Mouse (Mus musculus) liver, adult 2 months (tissue): ENCODE measurements around the gene Rnf26. TPM values are rescaled to one million over a fixed set of nuclear protein-coding genes. Genes with fewer than 3 reads are reported as not detected.

Experiments used
- DNase-seq: peaks from one replicate; pipeline ENCODE4 v3.0.0-alpha.2; 2011; ENCODE audit warnings: low read depth, low spot score; ENCODE audit errors: extremely low read depth
- H3K27ac ChIP-seq: fragments of 200-500 bp; replicated peaks from 2 replicates; pipeline ENCODE4 v1.5.1; 2012; ENCODE audit warnings: low read depth, mild to moderate bottlenecking, control low read depth, inconsistent platforms, low read length; ENCODE audit not compliant: insufficient read depth
- H3K27me3 ChIP-seq: fragments of 200-500 bp; 2 replicates; pipeline ENCODE4 v1.6.1; 2012; ENCODE audit warnings: mild to moderate bottlenecking, moderate library complexity, low read length, inconsistent platforms; ENCODE audit not compliant: control insufficient read depth, insufficient read depth
- H3K36me3 ChIP-seq: fragments of 200-500 bp; 2 replicates; pipeline ENCODE4 v1.6.1; 2012; ENCODE audit warnings: low read length, inconsistent platforms; ENCODE audit not compliant: control insufficient read depth, insufficient read depth
- H3K4me1 ChIP-seq: fragments of 200-500 bp; 2 replicates; pipeline ENCODE4 v1.6.1; 2011; ENCODE audit warnings: low read length; ENCODE audit not compliant: control insufficient read depth, insufficient read depth
- H3K4me3 ChIP-seq: fragments of 200-500 bp; 2 replicates; pipeline ENCODE4 v1.5.1; 2011; ENCODE audit warnings: low read depth, mild to moderate bottlenecking, control low read depth, low read length, moderate library complexity; ENCODE audit not compliant: insufficient read depth
- H3K79me2 ChIP-seq: fragments of 200-500 bp; 2 replicates; pipeline ENCODE4 v1.6.1; 2012; ENCODE audit warnings: inconsistent platforms, mild to moderate bottlenecking, low read length, moderate library complexity; ENCODE audit not compliant: control insufficient read depth, insufficient read depth
- H3K9ac ChIP-seq: fragments of 200-500 bp; 2 replicates; pipeline ENCODE4 v1.6.1; 2012; ENCODE audit warnings: low read depth, mild to moderate bottlenecking, control low read depth, inconsistent platforms, low read length
- CTCF ChIP-seq: fragments of 200-500 bp; IDR thresholded peaks from 2 replicates; pipeline ENCODE4 v1.5.1; 2011; ENCODE audit warnings: low read depth, low read length, control low read depth
- POLR2A ChIP-seq: fragments of 200-500 bp; IDR thresholded peaks from 2 replicates; pipeline ENCODE4 v1.6.1; 2011; ENCODE audit warnings: low read length, control low read depth; ENCODE audit not compliant: insufficient read depth; ENCODE audit errors: extremely low read depth
- WGBS: fragments of 180-500 bp; shearing (Covaris S2); methylation state at CpG from one replicate; pipeline ENCODE4 v1.1.7; 2018; 5-methylcytosine and 5-hydroxymethylcytosine counted together
- polyA plus RNA-seq: library from polyadenylated mRNA; depleted of rRNA; stranded (reverse); fragments of >200 nt; gene quantifications from 2 replicates; pipeline ENCODE4 v1.2.3, GENCODE M21; 2012; rRNA removed
- total RNA-seq: library from RNA; depleted of rRNA; stranded (reverse); fragments of >200 nt; gene quantifications from 2 replicates; pipeline ENCODE4 v1.2.3, GENCODE M21; 2014; rRNA removed

Rnf26 gene
- total RNA-seq = 3.1 and 5.0 TPM in 2 replicates
- polyA plus RNA-seq = 16.7 and 19.0 TPM in 2 replicates

- DNase-seq = peak; percentile 97
- no peaks in the 10 kb centered on the region for H3K27me3 ChIP-seq
- TF ChIP-seq CTCF = no peak
- TF ChIP-seq POLR2A = peak; percentile 45; the same call in 1 of the 2 replicates
- peak within 1 kb of the TSS; percentile 92 for H3K4me3 ChIP-seq
- WGBS = under 1% methylated on average over 51 of the region's 51 CpGs
- peaks cover 5% of the 10 kb centered on the region; the same call in 1 of the 2 replicates for H3K4me1 ChIP-seq
- H3K27ac ChIP-seq = no peak within 1 kb of the TSS
- no peaks in the 10 kb centered on the region for H3K36me3 ChIP-seq
- peaks cover 5% of the 10 kb centered on the region; the same call in 1 of the 2 replicates for H3K79me2 ChIP-seq
- peak within 1 kb of the TSS; percentile 90 for H3K9ac ChIP-seq
Measured at GRCm38 (mm10) chr9:44113105-44113789, at the start of gene Rnf26, which contains the start of gene Gm49380. Gene Rnf26, minus strand, starts transcription at chr9:44113517. Gene Gm49380, minus strand, starts transcription at chr9:44113500.

GRCm38 (mm10) chr9:44159886-44160285 lies 46.6 kb upstream of the Rnf26 start:
- WGBS = 87% methylated on average over 3 of the region's 3 CpGs
- Histone ChIP-seq H3K27me3 (no peaks in the 10 kb centered on the region), H3K36me3 (peaks cover 30% of the 10 kb centered on the region; the same call in 1 of the 2 replicates)

GRCm38 (mm10) chr9:44147290-44147689 lies 34.0 kb upstream of the Rnf26 start:
- H3K9ac ChIP-seq = no peak overlapping the region
- H3K79me2 ChIP-seq = no peaks in the 10 kb centered on the region
- no peaks in the 10 kb centered on the region for H3K4me1 ChIP-seq
- H3K27me3 ChIP-seq = no peaks in the 10 kb centered on the region
- no peak for DNase-seq
- no peak overlapping the region for H3K27ac ChIP-seq
- TF ChIP-seq CTCF (no peak), POLR2A (no peak)
- WGBS = 49% methylated on average over 3 of the region's 3 CpGs
- no peak overlapping the region for H3K4me3 ChIP-seq
- H3K36me3 ChIP-seq = peaks cover 22% of the 10 kb centered on the region

More at GRCm38 (mm10) chr9:44159886-44160285, 46.6 kb upstream of the Rnf26 start:
- TF ChIP-seq CTCF = no peak
- no peak for TF ChIP-seq POLR2A
- H3K79me2 ChIP-seq = no peaks in the 10 kb centered on the region
- no peak overlapping the region for H3K4me3 ChIP-seq
- no peak for DNase-seq
- no peak overlapping the region for H3K9ac ChIP-seq
- H3K4me1 ChIP-seq = no peaks in the 10 kb centered on the region
- H3K27ac ChIP-seq = no peak overlapping the region

- no peak for DNase-seq
- Histone ChIP-seq H3K4me1 (no peaks in the 10 kb centered on the region), H3K79me2 (no peaks in the 10 kb centered on the region), H3K4me3 (no peak overlapping the region), H3K36me3 (peaks cover 9% of the 10 kb centered on the region), H3K27ac (no peak overlapping the region), H3K9ac (no peak overlapping the region), H3K27me3 (no peaks in the 10 kb centered on the region)
- no peak for TF ChIP-seq POLR2A
- TF ChIP-seq CTCF = no peak
Measured at GRCm38 (mm10) chr9:44144718-44145060, 31.4 kb upstream of the Rnf26 start.

- Histone ChIP-seq H3K27ac (no peak overlapping the region), H3K4me1 (no peaks in the 10 kb centered on the region), H3K9ac (no peak overlapping the region), H3K27me3 (no peaks in the 10 kb centered on the region), H3K36me3 (peaks cover 9% of the 10 kb centered on the region), H3K4me3 (no peak overlapping the region), H3K79me2 (no peaks in the 10 kb centered on the region)
- WGBS = 64% methylated on average over 7 of the region's 8 CpGs
- no peak for DNase-seq
- no peak for TF ChIP-seq POLR2A
- peak; percentile 36 for TF ChIP-seq CTCF
Measured at GRCm38 (mm10) chr9:44144023-44144717, 30.9 kb upstream of the Rnf26 start.

- Histone ChIP-seq H3K79me2 (no peaks in the 10 kb centered on the region), H3K4me1 (no peaks in the 10 kb centered on the region), H3K27me3 (no peaks in the 10 kb centered on the region), H3K4me3 (no peak overlapping the region), H3K9ac (no peak overlapping the region), H3K27ac (no peak overlapping the region), H3K36me3 (peaks cover 6% of the 10 kb centered on the region; the same call in 1 of the 2 replicates)
- DNase-seq = no peak
- 92% methylated on average over 5 of the region's 5 CpGs for WGBS
- no peak for TF ChIP-seq POLR2A
- TF ChIP-seq CTCF = no peak
Measured at GRCm38 (mm10) chr9:44143421-44143820, 30.1 kb upstream of the Rnf26 start.
